Mouse (Mus musculus) embryo, embryonic 10 days (tissue): ENCODE measurements around the gene Ogg1.

Experiments
- DNase-seq: peaks from one replicate; pipeline ENCODE4 v3.0.0-alpha.2; 2015; ENCODE audit warnings: low spot score

Gene Ogg1

GRCm38 (mm10) chr6:113326533-113327315 is at the start of gene Ogg1:
Gene Ogg1 (plus strand): TSS chr6:113326972.
- DNase-seq = peak; percentile 97

DNA sequence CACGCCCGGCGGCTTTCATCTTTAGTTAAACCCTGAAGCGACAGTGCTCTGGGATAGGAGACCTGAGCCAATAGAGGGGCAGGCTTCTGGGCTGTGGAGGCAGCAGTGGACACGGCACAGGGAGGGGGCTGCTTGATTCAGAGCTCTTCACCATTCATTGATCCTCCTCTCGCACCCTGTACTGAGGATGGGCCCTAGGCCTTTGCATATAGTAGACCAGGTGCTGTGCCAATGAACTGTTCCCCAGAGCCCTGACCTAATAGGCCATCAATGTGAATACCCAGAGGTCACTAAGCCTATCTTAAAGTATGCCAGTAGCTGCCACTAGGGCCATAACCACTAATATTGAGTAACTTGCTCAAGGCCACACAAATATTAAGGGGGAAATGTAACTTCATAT is 45.1 kb upstream of the Ogg1 start:
- DNase-seq = no peak

GRCm38 (mm10) chr6:113282101-113282802 is 44.5 kb upstream of the Ogg1 start, which contains the start of gene Cpne9:
Gene Cpne9 (plus strand): TSS chr6:113282307.
- peak; percentile 78 for DNase-seq

DNA sequence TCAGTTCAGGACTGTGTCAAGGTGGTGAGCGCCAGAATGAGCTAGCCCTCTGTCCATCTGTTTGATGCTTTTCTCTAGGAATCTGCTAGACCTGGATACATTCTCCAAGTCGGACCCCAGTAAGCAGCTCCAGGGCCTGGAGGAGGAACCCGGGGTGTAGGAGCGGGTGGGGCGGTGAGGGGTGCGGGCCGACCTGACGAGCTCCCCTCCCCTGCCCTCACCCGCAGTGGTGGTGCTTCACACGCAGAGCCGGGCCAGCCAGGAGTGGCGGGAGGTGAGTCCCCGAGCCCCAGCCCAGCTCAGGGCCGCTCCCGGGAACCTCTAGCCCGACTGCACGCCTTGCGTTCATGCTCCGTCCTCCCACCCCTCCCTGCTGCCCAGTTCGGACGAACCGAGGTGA is 43.8 kb upstream of the Ogg1 start:
- DNase-seq = no peak

- DNase-seq = no peak
Observed at GRCm38 (mm10) chr6:113283500-113283899, 43.3 kb upstream of the Ogg1 start.

GRCm38 (mm10) chr6:113284931-113285330 is 41.8 kb upstream of the Ogg1 start:
- DNase-seq = no peak

DNA sequence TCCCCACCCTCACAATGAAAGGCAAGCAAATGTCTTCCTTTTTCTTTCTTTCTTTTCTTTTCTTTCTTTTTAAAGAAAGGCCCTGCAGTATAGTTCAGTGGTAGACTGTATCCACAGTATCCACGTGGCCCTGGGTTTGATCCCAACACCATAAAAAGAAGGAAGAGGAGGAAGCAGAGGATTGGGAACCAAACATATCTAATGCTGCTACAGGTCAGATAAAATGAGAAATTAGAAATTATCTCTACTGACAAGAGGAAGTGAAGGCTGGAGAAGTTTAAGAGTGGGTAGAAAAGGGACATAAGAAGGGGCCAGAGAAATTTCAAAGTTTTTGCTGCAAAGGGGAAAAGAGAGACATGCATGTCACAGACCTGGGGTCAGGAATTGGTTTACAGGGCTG is 40.5 kb upstream of the Ogg1 start:
- no peak for DNase-seq

- DNase-seq = no peak
Observed at GRCm38 (mm10) chr6:113287236-113287635, 39.5 kb upstream of the Ogg1 start.

- DNase-seq = no peak
Observed at GRCm38 (mm10) chr6:113289346-113289745, 37.4 kb upstream of the Ogg1 start.

- DNase-seq = no peak
Observed at GRCm38 (mm10) chr6:113290346-113290745, 36.4 kb upstream of the Ogg1 start.

GRCm38 (mm10) chr6:113292938-113293337 is 33.8 kb upstream of the Ogg1 start:
- DNase-seq = no peak

DNA sequence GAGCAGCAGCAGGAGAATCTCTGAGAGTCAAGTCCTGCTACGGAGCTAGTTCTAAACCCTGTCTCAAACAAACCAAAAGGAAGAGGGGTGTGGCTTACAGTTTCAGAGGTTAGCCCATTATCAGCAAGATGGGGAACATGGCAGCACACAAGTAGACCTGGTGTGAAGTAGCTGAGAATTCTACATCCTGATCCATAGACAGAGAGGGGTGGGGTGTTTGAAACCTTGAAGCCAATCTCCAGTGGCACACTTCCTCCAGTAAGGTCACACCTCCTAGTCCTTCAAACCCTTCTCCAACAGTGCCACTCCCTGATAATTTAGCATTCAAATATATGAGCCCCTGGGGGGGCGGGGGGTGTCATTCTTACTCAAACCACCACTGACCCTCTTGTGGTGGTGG is 30.7 kb upstream of the Ogg1 start:
- DNase-seq = no peak

DNA sequence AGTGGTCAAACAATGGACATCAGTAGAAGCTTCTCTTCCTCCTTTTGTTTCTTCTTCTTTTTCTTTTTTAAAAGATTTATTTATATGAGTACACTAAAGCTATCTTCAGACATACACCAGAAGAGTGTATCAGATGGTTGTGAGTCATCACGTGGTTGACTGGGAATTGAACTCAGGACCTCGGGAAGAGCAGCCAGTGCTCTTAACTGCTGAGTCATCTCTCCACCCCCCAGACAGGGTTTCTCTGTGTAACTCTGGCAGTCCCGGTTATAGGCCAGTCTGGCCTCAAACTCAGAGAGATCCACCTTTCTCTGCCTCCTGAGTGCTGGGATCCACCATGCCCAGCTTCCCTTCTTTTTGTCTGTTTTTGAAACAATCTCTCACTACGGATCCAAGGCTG is 30.1 kb upstream of the Ogg1 start:
- no peak for DNase-seq

DNA sequence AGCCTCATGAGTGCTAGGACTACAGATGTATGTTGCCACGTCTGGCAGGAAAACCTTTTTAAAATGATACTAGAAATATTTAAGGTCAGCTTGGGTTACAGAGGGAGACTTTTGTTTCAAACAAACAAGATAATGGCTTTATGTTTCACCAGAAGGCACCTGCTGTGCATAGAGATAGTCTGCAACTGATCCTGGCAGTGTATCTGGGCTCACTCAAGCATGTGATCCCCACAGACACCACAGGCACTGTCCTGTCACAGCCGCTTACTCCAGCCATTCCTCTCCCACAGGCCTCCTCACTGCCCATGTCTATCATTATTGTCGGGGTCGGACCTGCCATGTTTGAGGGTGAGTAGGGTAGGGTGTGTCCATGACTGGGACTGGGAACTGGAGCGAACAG is 25.4 kb upstream of the Ogg1 start:
- no peak for DNase-seq

- peak; percentile 54 for DNase-seq
Observed at GRCm38 (mm10) chr6:113302258-113302657, 24.5 kb upstream of the Ogg1 start.

- DNase-seq = peak; percentile 99
Observed at GRCm38 (mm10) chr6:113306322-113306985, 20.3 kb upstream of the Ogg1 start.

DNA sequence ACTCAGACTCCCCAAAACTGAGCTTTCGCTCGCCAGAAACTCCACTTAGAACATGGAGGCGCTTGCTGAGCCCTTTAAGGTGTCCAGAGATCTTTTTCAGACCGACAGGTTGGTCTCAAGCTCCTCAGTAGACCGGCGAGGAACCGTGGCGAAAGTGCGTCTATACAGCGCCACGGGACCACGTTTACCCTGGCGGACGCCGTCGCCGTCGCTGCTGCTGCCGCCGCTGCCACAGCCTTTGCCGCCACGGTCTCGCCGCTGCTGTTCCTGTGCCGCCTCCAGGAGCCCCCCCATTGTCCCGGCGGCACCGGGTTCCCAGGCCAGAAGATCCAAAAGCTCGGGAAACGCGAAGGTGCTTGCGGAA is 19.8 kb upstream of the Ogg1 start, which contains the start of gene Brpf1:
Gene Brpf1, plus strand, starts transcription at position 152 of the 364 bp plus-strand sequence.
- DNase-seq = peak; percentile 86

GRCm38 (mm10) chr6:113307481-113308121 is 19.2 kb upstream of the Ogg1 start:
- DNase-seq = no peak

- DNase-seq = peak; percentile 15
Observed at GRCm38 (mm10) chr6:113308141-113308540, 18.6 kb upstream of the Ogg1 start.

DNA sequence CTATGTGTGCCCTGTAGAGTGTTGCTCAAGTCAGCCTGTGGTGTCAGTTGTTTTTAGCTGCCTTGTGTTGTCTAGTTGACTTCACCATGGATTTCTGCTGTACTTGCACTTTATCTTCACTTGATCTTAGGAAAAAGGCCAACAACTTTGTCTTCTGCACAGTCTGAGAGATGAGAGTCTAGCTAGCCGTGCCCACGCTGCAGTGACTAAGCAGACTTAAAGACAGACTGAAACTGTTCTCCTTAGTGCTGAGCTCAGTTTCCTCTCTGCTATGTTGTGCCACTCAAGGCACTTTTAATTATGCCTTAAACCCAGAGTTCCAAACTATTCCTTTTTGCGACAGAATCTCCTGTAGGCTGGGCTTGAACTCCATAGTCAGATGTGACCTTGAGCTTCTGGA is 10.8 kb upstream of the Ogg1 start:
- no peak for DNase-seq

GRCm38 (mm10) chr6:113329396-113329795 is 2.6 kb downstream of the Ogg1 start:
- no peak for DNase-seq

- DNase-seq = no peak
Observed at GRCm38 (mm10) chr6:113330547-113330946, 3.8 kb downstream of the Ogg1 start.
